Mouse (Mus musculus): ENCODE measurements at regions not wholly inside any gene's neighbourhood (a gene's known extent, or its start where the extent isn't known, plus 50 kb on each side); places are given as distances from the start of the nearest gene placed in this dataset.

- TF ChIP-seq POLR2A (IDR thresholded peaks at IDR 0.05; ENCODE audit: low read depth, low read length) (no peak), CTCF (conservative IDR thresholded peaks at IDR 0.05; ENCODE audit: insufficient read depth, insufficient read length, low read depth, low read length) (no peak)
Measured at GRCm38 (mm10) chr7:70255072-70255471, 111.5 kb downstream of the Nr2f2 start.
